Mouse (Mus musculus): ENCODE results near the gene Pbrm1.

Pbrm1 gene

GRCm38 (mm10) chr14:31081147-31081546 is 62.2 kb downstream of the Pbrm1 start:
- no peak for DNase-seq

- DNase-seq: peak; percentile 18
These were observed 68.5 kb downstream of the Pbrm1 start for GRCm38 (mm10) chr14:31087433-31087832.

GRCm38 (mm10) chr14:31088515-31088914 is 69.6 kb downstream of the Pbrm1 start:
- DNase-seq: no peak

GRCm38 (mm10) chr14:31089918-31090317 is 71.0 kb downstream of the Pbrm1 start:
- no peak for DNase-seq

GRCm38 (mm10) chr14:31105156-31105555 is 86.2 kb downstream of the Pbrm1 start:
- no peak for DNase-seq

- no peak for DNase-seq
These were observed 91.7 kb downstream of the Pbrm1 start for GRCm38 (mm10) chr14:31110613-31111012.

- DNase-seq: no peak
These were observed 93.2 kb downstream of the Pbrm1 start for GRCm38 (mm10) chr14:31112187-31112586.

- DNase-seq: no peak
These were observed 95.1 kb downstream of the Pbrm1 start for GRCm38 (mm10) chr14:31114011-31114410.

GRCm38 (mm10) chr14:31115522-31115921 is 96.6 kb downstream of the Pbrm1 start:
- no peak for DNase-seq

GRCm38 (mm10) chr14:31125106-31126075 is 106.5 kb downstream of the Pbrm1 start:
- DNase-seq: no peak

- no peak for DNase-seq
These were observed 107.9 kb downstream of the Pbrm1 start for GRCm38 (mm10) chr14:31126826-31127225.

- peak; percentile 80 for DNase-seq
These were observed 109.3 kb downstream of the Pbrm1 start for GRCm38 (mm10) chr14:31128101-31128825.

GRCm38 (mm10) chr14:31128826-31129219 is 109.9 kb downstream of the Pbrm1 start, which contains the start of gene Smim4:
TSS of gene Smim4 (minus strand) at chr14:31128956.
- DNase-seq: peak; percentile 96

- DNase-seq: no peak
These were observed 110.6 kb downstream of the Pbrm1 start for GRCm38 (mm10) chr14:31129326-31130235.

GRCm38 (mm10) chr14:31130236-31131220 is 111.6 kb downstream of the Pbrm1 start, which contains the start of gene Nt5dc2:
TSS of gene Nt5dc2 (plus strand) at chr14:31131053.
- DNase-seq: peak; percentile 89

- DNase-seq: peak; percentile 23
These were observed 112.4 kb downstream of the Pbrm1 start for GRCm38 (mm10) chr14:31131272-31131821.

- DNase-seq: no peak
These were observed 113.1 kb downstream of the Pbrm1 start for GRCm38 (mm10) chr14:31132031-31132430.

GRCm38 (mm10) chr14:31132491-31132975 is 113.6 kb downstream of the Pbrm1 start:
- no peak for DNase-seq

- DNase-seq: no peak
These were observed 114.2 kb downstream of the Pbrm1 start for GRCm38 (mm10) chr14:31133023-31133665.

All from kidney, adult 18-20 months (tissue).